Mouse (Mus musculus): ENCODE data around the gene Catsper2.
A peak's percentile ranks its signal among the peaks of the same experiment; 100 is the strongest.
"Not testable (repeated sequence)": the region's sequence is repeated elsewhere in the genome, so short reads cannot be mapped to it uniquely, and the experiment has no call there.

Catsper2 gene

GRCm38 (mm10) chr2:121425890-121426289 is 12.3 kb upstream of the Catsper2 start:
- DNase-seq = no peak

DNA sequence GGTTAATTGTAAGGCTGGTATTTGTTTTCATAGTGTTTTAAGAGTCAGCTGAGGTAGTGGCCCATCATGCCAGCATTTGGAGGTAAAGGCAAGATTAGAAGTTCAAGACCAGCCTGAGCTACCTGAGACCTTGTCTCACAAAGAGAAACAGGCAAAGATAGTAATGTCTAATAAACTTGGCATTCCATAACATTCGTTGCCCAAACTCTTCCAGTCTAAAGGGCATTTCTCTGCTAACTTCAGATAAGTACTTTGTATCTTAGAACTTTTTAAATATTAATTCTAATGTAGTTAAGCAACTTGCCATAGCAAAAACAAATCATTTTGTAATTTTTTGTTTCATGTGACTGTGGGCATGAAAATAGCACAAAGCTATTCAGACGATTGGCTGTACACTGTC is 9.6 kb upstream of the Catsper2 start:
- DNase-seq = no peak

GRCm38 (mm10) chr2:121418476-121418875 is 4.9 kb upstream of the Catsper2 start:
- no peak for DNase-seq

DNA sequence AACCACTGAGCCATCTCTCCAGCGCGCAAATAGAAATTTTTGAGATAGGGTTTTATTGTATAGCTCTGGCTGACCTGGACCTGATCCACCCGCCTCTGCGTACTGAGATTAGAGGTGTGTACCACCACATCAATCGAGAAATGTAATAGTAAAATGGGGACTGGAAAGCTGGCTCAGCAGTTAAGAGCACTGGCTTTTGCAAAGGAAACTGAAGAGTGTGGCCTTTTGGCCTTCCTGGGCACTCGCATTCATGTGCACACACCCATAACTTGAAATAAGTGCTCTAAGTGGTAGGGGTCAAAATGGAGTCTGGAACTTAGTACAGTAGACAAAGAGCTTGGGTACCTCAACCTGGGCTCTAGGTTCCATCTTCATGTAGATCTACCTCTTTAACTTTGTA is 2.8 kb upstream of the Catsper2 start:
- no peak for DNase-seq

GRCm38 (mm10) chr2:121415591-121415990 is 2.0 kb upstream of the Catsper2 start:
- DNase-seq = no peak

DNA sequence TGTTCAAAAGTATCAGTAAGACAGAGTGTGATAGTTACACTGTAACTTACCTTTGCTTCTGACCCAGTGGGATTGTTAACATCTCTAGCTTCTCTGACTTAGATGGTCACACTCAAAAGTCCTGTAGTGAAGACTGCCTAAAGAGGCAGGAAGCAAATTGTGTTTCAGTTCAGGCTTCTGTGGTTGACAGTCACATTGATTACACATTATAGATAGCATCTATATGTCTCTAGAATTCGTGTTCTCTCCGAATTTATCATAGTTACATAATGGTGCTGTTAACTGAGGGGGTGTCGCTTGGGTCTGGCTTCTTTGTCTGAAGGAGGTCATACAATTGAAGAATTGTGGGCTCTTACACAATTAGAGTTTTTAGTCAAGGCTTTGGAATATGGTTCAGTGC is 1.5 kb upstream of the Catsper2 start:
- DNase-seq = no peak

DNA sequence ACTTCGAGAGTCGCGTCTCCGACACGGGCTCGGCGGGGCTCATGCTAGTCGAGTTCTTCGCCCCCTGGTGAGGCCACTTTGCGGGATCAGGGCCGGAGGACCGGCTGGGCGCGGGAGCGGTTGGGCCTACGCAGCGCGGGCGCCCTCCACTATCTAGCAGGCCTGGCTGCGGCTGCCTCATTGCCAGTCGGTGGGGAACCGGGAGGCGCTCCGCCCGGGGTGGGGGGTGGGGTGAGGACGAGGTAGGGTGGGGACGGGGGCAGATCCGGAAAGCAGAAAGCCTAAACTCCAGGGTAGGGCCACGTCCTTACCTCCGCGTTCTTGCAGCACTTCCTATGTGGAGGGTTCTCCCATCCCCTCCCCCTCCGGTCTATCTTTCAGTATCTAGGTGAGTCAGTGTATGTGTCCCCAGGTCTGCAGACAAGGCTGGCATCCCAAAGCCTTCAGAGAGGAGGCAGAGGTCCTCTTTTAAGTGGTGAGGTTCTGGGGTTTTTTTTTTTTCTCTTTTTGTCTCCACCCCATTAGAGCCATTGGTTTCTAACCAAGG is 620 bp upstream of the Catsper2 start:
- no peak for DNase-seq

DNA sequence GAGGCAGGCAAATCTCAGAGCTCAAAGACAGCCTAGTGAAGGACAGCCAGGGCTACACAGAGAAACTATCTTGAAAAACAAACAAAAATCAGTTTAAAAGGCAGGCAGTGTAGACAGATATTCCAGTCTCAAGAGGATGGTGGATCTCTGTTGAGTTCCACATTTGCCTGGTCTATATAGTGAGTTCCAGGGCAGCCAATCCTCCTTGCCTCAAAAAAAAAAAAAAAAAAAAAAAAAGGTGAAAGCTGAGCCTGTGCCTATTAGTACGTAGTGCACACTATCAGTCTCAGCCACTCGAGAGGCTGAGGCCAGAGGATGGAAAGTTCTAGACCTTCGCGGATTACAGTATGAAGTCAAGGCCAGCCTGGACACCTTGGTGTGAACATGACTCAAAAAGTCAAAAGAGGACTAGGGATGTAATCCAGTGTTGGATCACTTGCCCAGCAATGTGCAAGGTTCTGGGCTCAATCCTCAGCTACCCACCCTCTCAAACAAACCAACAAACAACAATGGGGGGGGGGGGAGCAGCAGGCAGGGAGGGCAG is 677 bp downstream of the Catsper2 start:
- no peak for DNase-seq

- peak; percentile 86 for DNase-seq
These were observed 5.4 kb downstream of the Catsper2 start for GRCm38 (mm10) chr2:121408160-121408559.

- no peak for DNase-seq
These were observed 10.3 kb downstream of the Catsper2 start for GRCm38 (mm10) chr2:121403296-121403695.

GRCm38 (mm10) chr2:121396624-121397023 is 17.0 kb downstream of the Catsper2 start:
- DNase-seq = peak; percentile 93

DNA sequence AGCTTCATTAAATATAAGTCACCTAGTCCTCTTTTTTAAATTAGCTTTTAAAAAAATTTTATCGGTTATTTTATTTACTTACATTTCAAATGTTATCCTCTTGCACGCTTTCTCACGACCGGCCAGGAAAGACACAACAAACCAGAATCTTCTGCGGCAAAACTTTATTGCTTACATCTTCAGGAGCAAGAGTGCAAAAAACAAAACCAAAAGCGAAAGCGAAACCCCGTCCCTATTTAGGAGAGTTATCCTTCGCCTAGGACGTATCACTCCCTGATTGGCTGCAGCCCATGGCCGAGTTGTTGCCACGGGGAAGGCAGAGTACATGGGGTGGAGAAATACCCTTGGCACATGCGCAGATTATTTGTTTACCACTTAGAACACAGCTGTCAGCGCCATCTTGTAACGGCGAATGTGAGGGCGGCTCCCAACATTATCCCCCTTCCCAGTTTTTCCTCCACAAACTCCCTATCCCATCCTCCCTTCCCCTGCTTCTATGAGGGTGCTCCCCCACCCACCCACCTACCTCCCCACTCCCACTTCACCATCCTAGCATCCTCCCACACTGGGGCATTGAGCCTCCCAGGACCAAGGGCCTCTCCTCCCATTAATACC is 26.5 kb downstream of the Catsper2 start, which contains the start of gene Strc:
Strc (minus strand) TSS at position 208 of the 615 bp plus-strand sequence.
- DNase-seq = not testable (repeated sequence)

- DNase-seq = no peak
These were observed 38.8 kb downstream of the Catsper2 start for GRCm38 (mm10) chr2:121374766-121375165.

DNA sequence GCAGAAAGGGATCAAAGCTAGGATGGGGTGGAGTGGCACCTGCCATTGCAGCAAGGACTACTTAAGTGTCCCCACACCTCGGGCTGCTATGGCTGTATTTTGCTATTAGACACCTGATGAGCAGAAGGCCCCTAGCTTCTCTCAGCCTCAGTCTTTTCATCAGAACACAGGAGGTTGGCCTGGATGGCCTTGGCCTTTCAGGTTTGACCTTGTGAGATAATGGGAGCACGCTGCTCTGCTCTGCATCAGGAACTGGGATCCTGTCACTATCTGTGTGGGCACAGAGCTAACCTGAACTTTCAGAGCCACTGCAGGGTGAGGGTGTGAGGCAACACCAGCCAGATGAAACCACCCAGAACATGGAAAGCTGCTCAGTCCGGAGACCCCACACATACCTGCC is 41.3 kb downstream of the Catsper2 start:
- no peak for DNase-seq

GRCm38 (mm10) chr2:121370921-121371320 is 42.7 kb downstream of the Catsper2 start:
- DNase-seq = no peak

GRCm38 (mm10) chr2:121368831-121369230 is 44.8 kb downstream of the Catsper2 start:
- no peak for DNase-seq

GRCm38 (mm10) chr2:121363656-121364055 is 49.9 kb downstream of the Catsper2 start:
- DNase-seq = no peak

DNA sequence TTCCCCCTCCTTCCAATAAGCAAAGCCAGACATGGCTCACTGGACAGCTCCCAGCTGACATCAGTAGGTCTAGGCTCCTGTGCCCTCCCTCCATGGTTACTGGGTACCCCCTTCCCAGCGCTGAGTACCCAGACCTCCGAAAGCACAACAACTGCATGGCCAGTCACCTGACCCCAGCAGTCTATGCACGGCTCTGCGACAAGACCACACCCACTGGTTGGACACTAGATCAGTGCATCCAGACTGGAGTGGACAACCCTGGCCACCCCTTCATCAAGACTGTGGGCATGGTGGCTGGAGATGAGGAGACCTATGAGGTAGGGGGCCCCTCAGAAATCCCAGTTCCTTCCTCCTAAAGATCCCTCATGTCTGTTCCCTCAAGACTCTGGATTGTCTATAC is 54.1 kb downstream of the Catsper2 start:
- DNase-seq = no peak

- DNase-seq = peak; percentile 63
These were observed 55.2 kb downstream of the Catsper2 start for GRCm38 (mm10) chr2:121358381-121358780.

- no peak for DNase-seq
These were observed 55.6 kb downstream of the Catsper2 start for GRCm38 (mm10) chr2:121357961-121358360.

- no peak for DNase-seq
These were observed 56.1 kb downstream of the Catsper2 start, which contains the start of gene Ckmt1 for GRCm38 (mm10) chr2:121357494-121357893. Gene Ckmt1, plus strand, starts transcription at chr2:121357714.

GRCm38 (mm10) chr2:121354820-121355592 is 58.6 kb downstream of the Catsper2 start, which contains the start of gene Ppip5k1:
Gene Ppip5k1, minus strand, starts transcription at chr2:121355396.
- peak; percentile 97 for DNase-seq

DNA sequence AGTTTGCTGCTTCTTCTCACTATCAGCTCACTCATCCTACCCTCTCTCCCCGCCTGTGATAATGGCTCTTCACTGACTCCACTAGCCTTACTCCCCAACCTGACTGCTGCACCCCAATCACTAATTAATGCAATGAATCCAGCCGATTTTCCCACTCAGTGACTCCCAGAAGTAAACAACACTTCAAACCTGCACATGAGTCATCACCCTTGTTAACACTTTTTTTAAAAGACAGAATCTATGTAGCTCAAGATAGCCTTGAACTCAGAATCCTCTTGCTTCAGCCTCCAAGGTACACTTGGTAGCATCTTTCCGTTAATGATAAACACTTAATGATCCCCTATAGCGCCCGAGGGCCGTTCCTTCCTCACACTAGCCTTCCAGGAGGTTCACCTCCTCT is 59.2 kb downstream of the Catsper2 start:
- no peak for DNase-seq

GRCm38 (mm10) chr2:121353156-121353555 is 60.4 kb downstream of the Catsper2 start:
- DNase-seq = no peak

Measured in thymus, postnatal 4 days (tissue).